Mouse (Mus musculus): Measurements from ENCODE around the gene Ebf1.

- TF ChIP-seq CTCF (IDR thresholded peaks at IDR 0.05), result no peak
- TF ChIP-seq EP300 (IDR thresholded peaks at IDR 0.05), result no peak
Observed at GRCm38 (mm10) chr11:44804046-44804445, 186.9 kb downstream of the Ebf1 start.
